Mouse (Mus musculus): Measurements from ENCODE around the gene Crispld2.

DNA sequence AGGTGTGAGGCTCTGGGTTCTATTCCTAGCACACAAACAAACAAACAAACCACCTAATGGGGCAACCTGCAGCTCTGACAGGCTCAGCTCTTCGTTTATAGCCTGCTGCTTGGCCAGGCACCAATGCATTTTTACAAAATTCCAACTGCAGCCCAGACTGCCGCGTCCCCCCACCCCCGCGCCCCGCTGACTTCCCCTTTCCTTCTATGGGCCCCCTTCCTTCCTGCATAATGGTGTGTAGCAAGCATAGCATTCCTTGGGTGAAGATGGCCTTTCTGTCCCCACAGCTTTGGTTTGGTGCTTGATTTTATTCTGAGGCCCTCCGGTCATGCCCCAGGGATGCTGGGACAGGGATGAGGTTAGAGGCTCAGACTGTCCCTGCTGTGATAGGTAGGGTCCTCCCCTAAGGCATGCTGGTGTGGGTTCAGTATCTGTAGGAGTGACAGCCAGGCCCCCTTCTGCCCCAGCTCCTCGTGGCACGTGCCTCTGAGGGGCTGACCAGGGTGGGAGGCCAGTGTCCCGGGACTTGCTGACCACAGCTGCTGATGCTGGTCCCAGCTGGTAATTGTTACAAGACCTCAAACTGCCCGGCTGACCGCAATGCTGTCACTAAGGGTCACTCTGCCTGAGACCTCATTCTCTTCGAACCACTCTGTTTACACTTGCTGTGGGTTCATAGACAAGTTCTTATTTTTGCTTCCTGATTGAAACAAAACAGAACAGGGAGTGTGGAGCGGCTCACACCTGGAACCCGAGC is 22.2 kb downstream of the Crispld2 start:
- TF ChIP-seq CTCF (IDR thresholded peaks at IDR 0.05; ENCODE audit: borderline replicate concordance, insufficient read depth, low read depth, low read length) (no peak), POLR2A (IDR thresholded peaks at IDR 0.05; ENCODE audit: borderline replicate concordance, insufficient read depth, low read length) (no peak)

Measured in cerebellum, adult 2 months (tissue).